In the genomic region with DNA sequence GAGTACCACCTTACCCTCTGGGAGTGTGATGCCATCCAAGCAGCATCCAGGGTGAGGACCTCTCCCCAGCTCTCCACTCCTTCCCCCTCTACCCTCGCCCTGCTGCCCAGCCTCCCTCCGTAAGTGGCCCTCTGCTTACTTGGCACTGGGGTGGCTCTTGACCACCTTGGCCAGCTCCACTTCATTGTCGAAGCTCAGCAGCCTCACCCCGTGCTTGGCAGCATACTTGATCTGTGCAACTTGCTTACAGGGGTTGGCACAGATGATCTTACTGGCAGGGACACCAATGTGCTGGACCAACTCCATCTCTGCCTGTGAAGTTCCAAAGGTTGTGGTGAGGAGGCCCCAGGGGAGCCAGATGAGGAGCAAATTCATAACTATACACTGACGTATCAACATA, we compare ENCODE assay signal across 8 mouse cellular contexts. TPM values are rescaled to one million over a fixed set of nuclear protein-coding genes. Genes with fewer than 3 reads are reported as not detected.
A peak's percentile ranks its signal among the peaks of the same experiment; 100 is the strongest.
DNase-seq lines count a peak whose midpoint lies in the region; ATAC-seq lines count a peak whose summit lies in the region.

No protein-coding gene starts in this region.

- no peak for ATAC-seq in erythroid progenitor cell, adult 5-6 weeks (replicated peaks; ENCODE audit: low FRiP score, poor library complexity, severe bottlenecking)
- no peak for ATAC-seq in frontal cortex, adult (ENCODE audit: low TSS enrichment)

- DNase-seq in cerebellum, postnatal 14 days = peak; percentile 52 to 61
- no peak for DNase-seq in cerebellum, adult 9-11 months
- peak; percentile 67 for DNase-seq in kidney, adult 11 months
- no peak for DNase-seq in kidney, postnatal 4 days
- DNase-seq in 3134 (ENCODE audit: extremely low read depth, insufficient read length, low spot score) = peak; percentile 91
- peak; percentile 64 for DNase-seq in fat pad, adult 2 months (ENCODE audit: extremely low read depth, low read depth, low spot score)

RNA-seq across cellular contexts. Expression of gene Azin2, which starts 11.8 kb away (rescaled TPM):
- total RNA-seq in erythroid progenitor cell, adult 5-6 weeks (2015; ENCODE audit: low replicate concordance) = 3.4 TPM in 1 of 2 replicates, not detected in the other
- not detected in 2 replicates for total RNA-seq in erythroid progenitor cell, adult 5-6 weeks (2017; ENCODE audit: low replicate concordance)

RNA-seq across cellular contexts. Expression of gene Ak2, which starts 41.3 kb away (rescaled TPM):
- 29.2 and 36.9 TPM in 2 replicates for total RNA-seq in erythroid progenitor cell, adult 5-6 weeks (2015; ENCODE audit: low replicate concordance)
- total RNA-seq in erythroid progenitor cell, adult 5-6 weeks (2017; ENCODE audit: low replicate concordance) = 25.0 and 34.1 TPM in 2 replicates

Comparison
In these comparisons a context has a peak if more than half of its experiments do, and no peak if none do; other contexts are left out.
1. DNase-seq: peak in cerebellum, postnatal 14 days (2 of 2), kidney, adult 11 months (single experiment), 3134 (single experiment) and fat pad, adult 2 months (single experiment); none in cerebellum, adult 9-11 months (single experiment) and kidney, postnatal 4 days (0 of 2).